16 mouse cellular contexts compared by ENCODE assay signal in the genomic region with DNA sequence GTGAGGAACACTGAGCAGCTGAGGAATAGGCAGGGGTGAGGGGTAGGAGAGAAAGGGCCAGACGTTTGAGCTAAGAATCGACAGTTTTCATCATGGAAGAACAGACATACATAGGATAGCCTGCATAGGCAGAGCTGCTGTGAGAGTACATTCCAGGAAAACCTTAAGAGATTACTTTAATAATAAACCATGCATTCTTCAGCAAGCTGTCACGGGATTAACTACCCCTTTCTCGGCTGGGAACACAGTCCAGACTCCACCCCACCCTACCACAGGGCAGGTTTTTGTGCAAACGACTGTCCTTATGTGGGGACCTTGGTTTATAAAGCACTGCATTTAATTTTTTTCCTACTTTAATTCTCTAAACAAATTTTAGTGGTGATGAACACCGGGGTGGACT.
DNase-seq lines count a peak whose midpoint lies in the region; ATAC-seq lines count a peak whose summit lies in the region.
"Had no signal": no experiment of that assay in that cellular context is flagged by ENCODE, and none has a peak within 500 bp of the region (broad histone marks: within the 10 kb centered on the region; RNA-seq: fewer than 3 reads in every experiment).

No protein-coding gene starts in this region.

- 25% methylated on average over 6 of the region's 6 CpGs for WGBS in heart, embryonic 15.5 days
- WGBS in limb, embryonic 15.5 days, result 14% methylated on average over 6 of the region's 6 CpGs
- 42% methylated on average over 6 of the region's 6 CpGs for WGBS in hindbrain, embryonic 12.5 days

- no peaks in the 10 kb centered on the region for H3K36me3 ChIP-seq in heart, embryonic 15.5 days
- no peaks in the 10 kb centered on the region for H3K36me3 ChIP-seq in limb, embryonic 15.5 days
- no peaks in the 10 kb centered on the region for H3K36me3 ChIP-seq in hindbrain, embryonic 12.5 days
- H3K36me3 ChIP-seq: forebrain, embryonic 12.5 days; liver, embryonic 12.5 days; midbrain, embryonic 15.5 days had no signal

- ATAC-seq in heart, embryonic 15.5 days (replicated peaks; ENCODE audit: insufficient number of reproducible peaks, insufficient read depth, low FRiP score, low read depth), result no peak
- ATAC-seq in limb, embryonic 15.5 days (ENCODE audit: insufficient number of reproducible peaks, low FRiP score, low TSS enrichment, low read depth), result no peak
- ATAC-seq in hindbrain, embryonic 12.5 days (ENCODE audit: low FRiP score), result no peak
- ATAC-seq: activated CD4-positive, CD25-positive, alpha-beta regulatory T cell, adult 4 months; CD4-positive, CD25-positive, alpha-beta regulatory T cell, adult 4 months; liver, embryonic 12.5 days; midbrain, embryonic 15.5 days had no signal

- H3K4me3 ChIP-seq in heart, embryonic 15.5 days, result no peak overlapping the region
- H3K4me3 ChIP-seq in brown adipose tissue, adult 24 weeks (ENCODE audit: insufficient read depth, low read depth, low read length), result no peak overlapping the region
- H3K4me3 ChIP-seq in limb, embryonic 15.5 days, result no peak overlapping the region
- H3K4me3 ChIP-seq in hindbrain, embryonic 12.5 days, result no peak overlapping the region
- H3K4me3 ChIP-seq: forebrain, embryonic 12.5 days; liver, embryonic 12.5 days; midbrain, embryonic 15.5 days had no signal

- no peak overlapping the region for H3K9ac ChIP-seq in heart, embryonic 15.5 days
- H3K9ac ChIP-seq in limb, embryonic 15.5 days, result no peak overlapping the region
- no peak overlapping the region for H3K9ac ChIP-seq in hindbrain, embryonic 12.5 days
- H3K9ac ChIP-seq: forebrain, embryonic 12.5 days; liver, embryonic 12.5 days; midbrain, embryonic 15.5 days had no signal

- no peak for DNase-seq in heart, postnatal 14 days
- peak; percentile 55 for DNase-seq in kidney, adult 9 months
- DNase-seq in natural killer cell, adult 2 months (ENCODE audit: low spot score in 2 of 2), result no peak
- no peak for DNase-seq in urinary bladder, postnatal 10 days (ENCODE audit: low spot score)
- DNase-seq: cerebellum, adult 9-11 months; lung, postnatal 4 days; right cerebral cortex, postnatal 14 days had no signal

- H3K9me3 ChIP-seq in heart, embryonic 15.5 days (replicated peaks), result no peaks in the 10 kb centered on the region
- H3K9me3 ChIP-seq in limb, embryonic 15.5 days, result no peaks in the 10 kb centered on the region
- no peaks in the 10 kb centered on the region for H3K9me3 ChIP-seq in hindbrain, embryonic 12.5 days (replicated peaks)
- H3K9me3 ChIP-seq: forebrain, embryonic 12.5 days; liver, embryonic 12.5 days; midbrain, embryonic 15.5 days had no signal

- peaks cover 35% of the 10 kb centered on the region for H3K4me1 ChIP-seq in heart, embryonic 15.5 days (replicated peaks)
- H3K4me1 ChIP-seq in brown adipose tissue, adult 24 weeks (ENCODE audit: control insufficient read depth, insufficient read depth, insufficient read length, low read length), result peaks cover 3% of the 10 kb centered on the region; the same call in 1 of the 2 replicates
- H3K4me1 ChIP-seq in limb, embryonic 15.5 days, result peaks cover 28% of the 10 kb centered on the region
- peaks cover 4% of the 10 kb centered on the region; the same call in 1 of the 2 replicates for H3K4me1 ChIP-seq in hindbrain, embryonic 12.5 days
- H3K4me1 ChIP-seq: liver, embryonic 12.5 days had no signal

- intact Hi-C loops in heart, postnatal 14 days (cut with DNase I), result no loop called here

- H3K27ac ChIP-seq in heart, embryonic 15.5 days, result no peak overlapping the region
- H3K27ac ChIP-seq in brown adipose tissue, adult 24 weeks (replicated peaks; ENCODE audit: low read depth, low read length), result peak overlapping the region; percentile 5; the same call in 1 of the 2 replicates
- peak overlapping the region; percentile 55 for H3K27ac ChIP-seq in limb, embryonic 15.5 days
- H3K27ac ChIP-seq in hindbrain, embryonic 12.5 days, result no peak overlapping the region
- H3K27ac ChIP-seq: forebrain, embryonic 12.5 days; liver, embryonic 12.5 days; midbrain, embryonic 15.5 days had no signal

- no peaks in the 10 kb centered on the region for H3K27me3 ChIP-seq in heart, embryonic 15.5 days
- no peaks in the 10 kb centered on the region for H3K27me3 ChIP-seq in limb, embryonic 15.5 days
- peaks cover 8% of the 10 kb centered on the region; the same call in 1 of the 2 replicates for H3K27me3 ChIP-seq in hindbrain, embryonic 12.5 days
- H3K27me3 ChIP-seq: midbrain, embryonic 15.5 days had no signal

- peak overlapping the region; percentile 9; the same call in 1 of the 2 replicates for H3K4me2 ChIP-seq in heart, embryonic 15.5 days
- H3K4me2 ChIP-seq in limb, embryonic 15.5 days, result no peak overlapping the region
- H3K4me2 ChIP-seq in hindbrain, embryonic 12.5 days (replicated peaks), result no peak overlapping the region
- H3K4me2 ChIP-seq: forebrain, embryonic 12.5 days; liver, embryonic 12.5 days; midbrain, embryonic 15.5 days had no signal

Comparison
In these comparisons a context has a peak if more than half of its experiments do, and no peak if none do; other contexts are left out.
1. H3K27ac ChIP-seq: peak in brown adipose tissue, adult 24 weeks (single experiment) and limb, embryonic 15.5 days (single experiment); none in heart, embryonic 15.5 days (single experiment) and hindbrain, embryonic 12.5 days (single experiment).